Mouse (Mus musculus) myocyte (in vitro differentiated cells): Measurements from ENCODE around the gene Nox1. TPM values are rescaled to one million over a fixed set of nuclear protein-coding genes. Genes with fewer than 3 reads are reported as not detected.

Experiments
- H3K27me3 ChIP-seq: one replicate; pipeline ENCODE4 v1.6.1; 2011; ENCODE audit not compliant: control insufficient read depth, insufficient read depth, insufficient read length
- H3K36me3 ChIP-seq: one replicate; pipeline ENCODE4 v1.6.1; 2011; ENCODE audit not compliant: control insufficient read depth, insufficient read depth
- H3K4me2 ChIP-seq: one replicate; pipeline ENCODE4 v1.6.1; 2011; ENCODE audit warnings: low read depth, control low read depth
- H3K4me3 ChIP-seq: one replicate; pipeline ENCODE4 v1.5.1; 2011; ENCODE audit warnings: mild to moderate bottlenecking, control low read depth, moderate library complexity
- H3K79me2 ChIP-seq: one replicate; pipeline ENCODE4 v1.6.1; 2011; ENCODE audit not compliant: control insufficient read depth, insufficient read depth
- H3ac ChIP-seq: one replicate; pipeline ENCODE4 v1.6.1; 2011; ENCODE audit not compliant: control insufficient read depth, insufficient read length
- CEBPB ChIP-seq: IDR thresholded peaks from 2 replicates; pipeline ENCODE4 v1.6.1; 2011; ENCODE audit warnings: mild to moderate bottlenecking, moderate library complexity; ENCODE audit not compliant: poor library complexity, insufficient read depth, severe bottlenecking
- E2F4 ChIP-seq: IDR thresholded peaks from one replicate; pipeline ENCODE4 v1.6.1; 2011; ENCODE audit warnings: mild to moderate bottlenecking, control low read depth, moderate library complexity; ENCODE audit not compliant: insufficient read depth
- MAX ChIP-seq: IDR thresholded peaks from one replicate; pipeline ENCODE4 v1.6.1; 2011; ENCODE audit warnings: low read depth, mild to moderate bottlenecking, control low read depth
- MYOD1 ChIP-seq, 3 experiments: IDR thresholded peaks; one replicate each; pipeline ENCODE4 v1.6.1; 2011; ENCODE audit warnings: control low read depth in 2 of 3, low read depth in 2 of 3, mild to moderate bottlenecking in 2 of 3, moderate library complexity in 1 of 3; ENCODE audit not compliant: insufficient read length in 2 of 3, control insufficient read depth in 1 of 3
- MYOG ChIP-seq, 3 experiments: IDR thresholded peaks; one replicate each; pipeline ENCODE4 v1.6.1; 2011; ENCODE audit warnings: control low read depth in 2 of 3, low read depth in 2 of 3, mild to moderate bottlenecking in 2 of 3; ENCODE audit not compliant: insufficient read length in 2 of 3, control insufficient read depth in 1 of 3, insufficient read depth in 1 of 3
- POLR2A ChIP-seq: IDR thresholded peaks from one replicate; pipeline ENCODE4 v1.6.1; 2011; ENCODE audit warnings: low read depth, mild to moderate bottlenecking, control low read depth, moderate library complexity; ENCODE audit not compliant: insufficient read length
- POLR2AphosphoS2 ChIP-seq: IDR thresholded peaks from one replicate; pipeline ENCODE4 v1.6.1; 2011; ENCODE audit warnings: low read depth, control low read depth; ENCODE audit not compliant: insufficient read length
- REST ChIP-seq: IDR thresholded peaks from one replicate; pipeline ENCODE4 v1.6.1; 2011; ENCODE audit warnings: mild to moderate bottlenecking, control low read depth, moderate library complexity; ENCODE audit not compliant: insufficient read depth, insufficient read length
- SRF ChIP-seq: IDR thresholded peaks from one replicate; pipeline ENCODE4 v1.6.1; 2011; ENCODE audit warnings: low read depth; ENCODE audit not compliant: control insufficient read depth, insufficient read length
- TCF12 ChIP-seq: IDR thresholded peaks from one replicate; pipeline ENCODE4 v1.6.1; 2011; ENCODE audit warnings: mild to moderate bottlenecking, control low read depth; ENCODE audit not compliant: poor library complexity, insufficient read depth, severe bottlenecking
- TCF3 ChIP-seq: IDR thresholded peaks from one replicate; pipeline ENCODE4 v1.6.1; 2011; ENCODE audit warnings: low read depth, control low read depth; ENCODE audit not compliant: insufficient read length
- USF1 ChIP-seq: IDR thresholded peaks from one replicate; pipeline ENCODE4 v1.6.1; 2011; ENCODE audit warnings: low read depth, mild to moderate bottlenecking, control low read depth, moderate library complexity
- polyA plus RNA-seq: library from polyadenylated mRNA; unstranded; fragments of >200 nt; fragmentation: generic; extraction: Trizol; gene quantifications from one replicate; pipeline ENCODE4 v1.2.1, GENCODE M21; 2012; ENCODE audit warnings: missing spikeins

Gene Nox1
- polyA plus RNA-seq, 1 experiment = 0.04 TPM

DNA sequence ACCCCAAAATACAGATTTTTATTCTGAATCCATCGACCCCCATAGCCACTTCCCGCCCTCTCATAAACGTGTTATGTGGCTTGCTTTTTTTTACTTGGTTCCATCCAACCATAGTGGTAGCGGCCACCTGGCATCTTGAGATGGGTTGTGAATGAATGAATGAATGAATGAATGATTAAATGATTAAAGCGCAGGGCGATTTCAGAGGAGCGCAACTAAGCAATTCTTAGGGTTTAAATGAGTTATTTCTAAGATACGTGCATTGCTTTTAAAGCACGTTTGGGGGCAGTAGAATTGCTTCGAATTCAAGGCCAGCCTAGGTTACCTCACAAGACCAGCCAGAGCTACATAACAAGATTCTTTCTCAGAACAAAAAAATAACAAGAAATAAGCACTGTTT, 162.0 kb downstream of the Nox1 start:
- Histone ChIP-seq H3K27me3 (no peaks in the 10 kb centered on the region), H3K4me3 (peak overlapping the region; percentile 38), H3K4me2 (peak overlapping the region; percentile 64), H3K79me2 (peaks cover 12% of the 10 kb centered on the region), H3ac (peak overlapping the region; percentile 69), H3K36me3 (no peaks in the 10 kb centered on the region)
- no peak for TF ChIP-seq MAX
- no peak for TF ChIP-seq POLR2AphosphoS2
- no peak for TF ChIP-seq TCF12
- TF ChIP-seq REST = no peak
- no peak for TF ChIP-seq E2F4
- TF ChIP-seq TCF3 = no peak

DNA sequence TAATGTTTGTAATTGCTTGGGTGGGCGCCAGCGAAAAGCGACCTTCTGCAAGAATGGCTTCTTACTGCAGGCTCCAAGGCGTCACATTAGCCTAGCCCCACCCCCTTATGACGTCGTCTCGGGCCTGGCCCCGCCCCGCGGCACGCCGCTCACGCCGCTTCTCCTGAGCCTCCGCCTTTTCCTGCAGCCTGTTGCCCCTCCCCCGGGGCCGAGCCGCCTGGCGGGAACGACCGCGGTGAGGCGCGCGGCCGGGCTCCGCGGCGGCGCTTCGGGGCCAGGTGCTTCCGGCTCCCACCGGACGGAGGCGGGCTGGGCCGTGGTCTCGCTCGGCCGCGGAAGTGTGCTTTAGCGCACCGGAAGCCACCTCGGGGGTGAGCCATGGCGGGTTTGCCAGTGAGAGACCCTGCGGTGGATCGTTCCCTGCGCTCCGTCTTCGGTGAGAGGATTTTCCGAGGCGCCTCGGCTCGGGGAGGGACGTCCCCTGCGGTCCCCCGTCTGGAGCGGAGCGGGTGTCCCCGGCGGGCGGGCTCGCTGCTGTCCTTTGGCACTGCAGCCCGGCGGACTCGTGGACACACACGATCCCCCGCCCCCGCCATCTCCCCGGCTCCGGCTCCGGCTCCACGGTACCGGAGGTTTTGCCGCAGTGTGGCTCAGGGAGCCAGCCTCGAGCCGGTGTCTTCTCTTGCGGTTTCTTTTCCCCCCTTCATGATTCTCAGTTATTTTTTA, 162.6 kb downstream of the Nox1 start, which contains the start of gene Cstf2:
TSS of gene Cstf2 (plus strand) at position 201 of the 726 bp plus-strand sequence.
- H3K36me3 ChIP-seq = no peaks in the 10 kb centered on the region
- no peaks in the 10 kb centered on the region for H3K27me3 ChIP-seq
- H3K4me2 ChIP-seq = peak within 1 kb of the TSS; percentile 70
- H3K79me2 ChIP-seq = peaks cover 12% of the 10 kb centered on the region
- TF ChIP-seq TCF3 (no peak), USF1 (no peak), MYOG (IDR thresholded peaks at IDR 0.05; ENCODE audit: control insufficient read depth in 1 of 3, insufficient read depth in 1 of 3, insufficient read length in 2 of 3, low read depth in 2 of 3) (peak in 1 of 3 experiments; percentile 68), E2F4 (peak; percentile 22), MYOD1 (IDR thresholded peaks at IDR 0.05; ENCODE audit: control insufficient read depth in 1 of 3, insufficient read length in 2 of 3, low read depth in 2 of 3) (peak in 2 of 3 experiments; percentile 15 to 62), TCF12 (no peak), MAX (no peak), POLR2A (peak; percentile 66), POLR2AphosphoS2 (peak; percentile 46), CEBPB (no peak), REST (no peak), SRF (no peak)
- H3ac ChIP-seq = peak within 1 kb of the TSS; percentile 69
- H3K4me3 ChIP-seq = peak within 1 kb of the TSS; percentile 38

DNA sequence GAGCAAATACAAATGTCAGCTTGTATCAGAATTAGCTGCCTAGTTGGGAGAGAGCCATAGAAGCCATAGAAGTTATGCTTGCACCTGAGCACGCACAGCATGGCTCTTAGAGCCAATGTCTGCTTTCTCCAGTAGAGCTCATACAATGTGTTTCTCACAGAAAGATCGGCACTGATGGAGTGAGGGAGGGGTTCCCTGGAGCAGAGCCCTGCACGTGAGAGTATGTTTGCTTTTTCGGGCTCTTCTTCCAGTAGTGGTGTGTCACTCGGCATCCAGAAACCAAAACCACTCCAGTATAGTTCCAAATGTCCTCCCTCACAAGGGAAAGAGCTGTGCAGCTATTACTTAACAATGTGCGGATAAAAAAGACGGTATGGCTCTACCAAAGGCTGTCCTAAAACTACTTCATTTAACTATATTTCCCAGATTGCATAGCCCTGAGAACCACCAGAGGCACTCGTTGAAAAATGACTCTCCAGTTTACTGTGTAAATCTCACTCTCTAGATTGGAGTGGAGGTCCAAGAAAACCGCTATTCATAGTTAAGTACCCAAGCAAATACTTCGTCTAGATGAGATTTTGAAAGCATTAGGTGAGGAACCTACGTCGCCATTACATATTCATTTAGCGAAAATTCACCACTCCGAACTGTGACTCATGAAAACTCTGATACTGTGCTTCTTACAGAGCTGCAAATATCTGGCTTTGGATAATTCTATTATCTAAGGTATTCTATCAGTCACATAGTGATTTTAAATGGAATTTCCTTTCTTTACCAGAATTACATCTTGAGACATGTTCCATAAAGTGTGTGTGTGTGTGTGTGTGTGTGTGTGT, 163.5 kb downstream of the Nox1 start:
- H3K4me2 ChIP-seq = peak overlapping the region; percentile 70
- H3K27me3 ChIP-seq = no peaks in the 10 kb centered on the region
- H3ac ChIP-seq = no peak overlapping the region
- H3K79me2 ChIP-seq = peaks cover 12% of the 10 kb centered on the region
- TF ChIP-seq MAX (no peak), SRF (no peak), CEBPB (no peak), POLR2AphosphoS2 (no peak), REST (no peak), MYOD1 (IDR thresholded peaks at IDR 0.05; ENCODE audit: control insufficient read depth in 1 of 3, insufficient read length in 2 of 3, low read depth in 2 of 3) (no peak), TCF3 (no peak), TCF12 (no peak), MYOG (IDR thresholded peaks at IDR 0.05; ENCODE audit: control insufficient read depth in 1 of 3, insufficient read depth in 1 of 3, insufficient read length in 2 of 3, low read depth in 2 of 3) (no peak), POLR2A (no peak), USF1 (no peak)
- H3K4me3 ChIP-seq = peak overlapping the region; percentile 38
- no peaks in the 10 kb centered on the region for H3K36me3 ChIP-seq

DNA sequence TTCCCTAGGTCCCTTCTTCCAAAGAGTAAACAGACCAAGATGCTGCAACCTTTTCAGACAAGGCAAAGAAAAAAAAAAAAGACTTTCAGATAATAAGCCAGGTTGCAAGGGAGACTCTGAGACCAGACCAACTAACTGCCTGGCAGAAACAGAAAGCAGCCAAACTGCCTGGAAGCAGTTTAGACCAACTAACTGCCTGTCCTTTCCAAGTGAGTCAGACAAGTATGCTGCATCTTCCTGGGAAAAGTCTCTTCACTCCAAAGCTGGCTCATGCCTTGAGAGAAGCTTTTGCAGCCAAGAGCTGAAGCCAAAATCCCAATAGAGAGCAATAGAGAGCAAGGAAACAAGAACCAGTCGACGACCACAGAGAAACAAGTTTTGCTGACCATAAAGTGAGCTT, 164.9 kb downstream of the Nox1 start:
- TF ChIP-seq TCF3 (no peak), E2F4 (no peak), REST (no peak), SRF (no peak), MAX (no peak)
- Histone ChIP-seq H3ac (no peak overlapping the region), H3K4me3 (no peak overlapping the region), H3K79me2 (peaks cover 12% of the 10 kb centered on the region), H3K27me3 (no peaks in the 10 kb centered on the region), H3K36me3 (no peaks in the 10 kb centered on the region), H3K4me2 (no peak overlapping the region)

DNA sequence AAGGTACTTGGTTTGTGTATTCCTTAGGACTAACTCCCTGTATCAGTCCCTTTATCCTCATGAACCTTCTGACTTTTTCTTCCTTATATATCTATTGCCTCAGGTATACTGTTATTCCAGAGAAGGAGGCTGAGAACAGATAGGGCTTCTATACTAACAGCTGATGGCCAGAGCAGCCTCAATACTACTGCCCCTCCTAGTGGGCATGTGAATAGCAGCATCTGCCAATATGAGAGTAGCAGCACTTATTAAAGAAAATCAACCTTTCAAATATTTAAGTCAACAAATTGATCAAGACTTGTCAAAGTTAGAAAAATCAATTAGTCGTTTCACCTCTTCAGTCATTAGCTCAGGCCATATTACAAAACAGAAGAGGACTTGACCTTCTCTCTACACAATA, 172.8 kb downstream of the Nox1 start:
- Histone ChIP-seq H3K4me2 (no peak overlapping the region), H3K79me2 (no peaks in the 10 kb centered on the region), H3K36me3 (no peaks in the 10 kb centered on the region), H3ac (no peak overlapping the region), H3K4me3 (no peak overlapping the region), H3K27me3 (no peaks in the 10 kb centered on the region)
- TF ChIP-seq USF1 (no peak), E2F4 (no peak), POLR2AphosphoS2 (no peak), SRF (no peak), MAX (no peak)

Other genes with a start within 250 kb of the Nox1 start
- not detected for gene Sytl4, start 240.1 kb downstream of the Nox1 start, polyA plus RNA-seq
- gene Cstf2, start 162.8 kb downstream of the Nox1 start, polyA plus RNA-seq = 15.7 TPM
- gene Xkrx, start 59.9 kb downstream of the Nox1 start, polyA plus RNA-seq = 0.02 TPM
- gene Arl13a, start 34.5 kb downstream of the Nox1 start, polyA plus RNA-seq = not detected
- gene Trmt2b, start 55.0 kb upstream of the Nox1 start, polyA plus RNA-seq = 8.0 TPM
- gene Tmem35a, start 73.3 kb upstream of the Nox1 start, polyA plus RNA-seq = 0.61 TPM
- gene Cenpi, start 86.1 kb upstream of the Nox1 start, polyA plus RNA-seq = 3.5 TPM
- gene Drp2, start 182.6 kb upstream of the Nox1 start, polyA plus RNA-seq = 8.0 TPM